Mouse (Mus musculus): ENCODE data around the gene Vmn2r18.

The Vmn2r18 gene

GRCm38 (mm10) chr5:151605921-151606320, at the start of gene Vmn2r18:
Gene Vmn2r18 (minus strand): TSS chr5:151606021.
- DNase-seq (ENCODE audit: low spot score) = no peak

DNA sequence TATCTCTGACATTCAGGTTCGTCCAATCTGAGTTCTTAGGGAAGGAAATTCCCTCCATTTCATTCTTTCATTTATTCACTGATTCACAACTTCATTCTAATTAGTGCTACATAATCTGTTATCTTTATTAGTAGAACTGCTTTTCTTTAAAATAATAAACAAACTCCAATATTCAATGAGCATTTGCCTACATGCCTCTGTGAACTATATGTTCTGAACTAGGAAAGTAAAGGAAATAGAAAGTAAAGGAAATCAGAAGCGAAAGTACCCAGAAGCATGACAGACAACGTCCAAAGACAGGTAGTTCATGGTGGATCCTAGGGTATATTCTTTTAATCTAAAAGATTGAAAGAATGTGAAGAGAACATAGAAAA, 45.6 kb upstream of the Vmn2r18 start:
- DNase-seq (ENCODE audit: low spot score) = no peak

GRCm38 (mm10) chr5:151650700-151651410, 45.0 kb upstream of the Vmn2r18 start, which contains the start of gene Rfc3:
Gene Rfc3 (minus strand): TSS chr5:151651242.
- DNase-seq (ENCODE audit: low spot score) = peak; percentile 95

GRCm38 (mm10) chr5:151644845-151645244, 39.0 kb upstream of the Vmn2r18 start:
- no peak for DNase-seq (ENCODE audit: low spot score)

- DNase-seq (ENCODE audit: low spot score) = no peak
Observed at GRCm38 (mm10) chr5:151642867-151643266, 37.0 kb upstream of the Vmn2r18 start.

DNA sequence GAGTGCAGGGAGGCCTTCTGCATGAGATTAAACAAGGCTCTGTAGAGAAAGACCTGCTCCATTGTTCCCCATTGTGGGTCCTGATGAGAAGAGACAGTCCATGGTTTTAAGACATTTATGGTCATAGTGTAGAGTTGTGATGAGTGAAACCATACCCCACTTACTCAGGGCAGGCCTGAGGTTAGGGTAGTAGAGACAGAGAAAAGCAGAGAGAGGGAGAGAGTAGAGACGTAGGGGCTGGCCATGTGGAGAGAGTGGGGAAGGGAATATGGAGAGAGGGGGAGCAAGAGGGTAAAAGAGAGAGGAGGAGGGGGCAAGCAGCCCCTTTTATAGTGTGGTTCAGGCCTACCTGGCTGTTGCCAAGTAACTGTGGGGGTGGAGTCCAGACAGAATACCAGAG, 36.3 kb upstream of the Vmn2r18 start:
- DNase-seq (ENCODE audit: low spot score) = no peak

DNA sequence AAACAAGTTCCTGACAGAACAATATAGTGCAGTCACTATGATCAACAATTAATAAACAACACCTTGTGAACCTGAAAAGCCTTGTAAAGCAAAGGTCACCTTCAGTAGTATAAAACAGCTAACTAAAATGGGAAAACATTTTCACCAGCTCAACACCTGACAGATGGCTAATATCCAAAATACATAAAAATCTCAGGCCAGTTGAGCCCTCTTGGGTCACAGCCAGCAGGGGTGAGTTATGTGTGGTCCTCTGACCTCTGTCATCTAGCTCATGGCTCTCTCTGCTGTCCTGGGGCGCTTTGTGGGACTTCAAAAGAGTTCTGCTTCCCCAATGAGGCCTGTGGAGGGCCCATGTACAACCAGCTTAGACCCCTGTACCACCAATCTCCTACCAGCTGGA, 4.1 kb downstream of the Vmn2r18 start:
- DNase-seq (ENCODE audit: low spot score) = no peak
